In the genomic region with DNA sequence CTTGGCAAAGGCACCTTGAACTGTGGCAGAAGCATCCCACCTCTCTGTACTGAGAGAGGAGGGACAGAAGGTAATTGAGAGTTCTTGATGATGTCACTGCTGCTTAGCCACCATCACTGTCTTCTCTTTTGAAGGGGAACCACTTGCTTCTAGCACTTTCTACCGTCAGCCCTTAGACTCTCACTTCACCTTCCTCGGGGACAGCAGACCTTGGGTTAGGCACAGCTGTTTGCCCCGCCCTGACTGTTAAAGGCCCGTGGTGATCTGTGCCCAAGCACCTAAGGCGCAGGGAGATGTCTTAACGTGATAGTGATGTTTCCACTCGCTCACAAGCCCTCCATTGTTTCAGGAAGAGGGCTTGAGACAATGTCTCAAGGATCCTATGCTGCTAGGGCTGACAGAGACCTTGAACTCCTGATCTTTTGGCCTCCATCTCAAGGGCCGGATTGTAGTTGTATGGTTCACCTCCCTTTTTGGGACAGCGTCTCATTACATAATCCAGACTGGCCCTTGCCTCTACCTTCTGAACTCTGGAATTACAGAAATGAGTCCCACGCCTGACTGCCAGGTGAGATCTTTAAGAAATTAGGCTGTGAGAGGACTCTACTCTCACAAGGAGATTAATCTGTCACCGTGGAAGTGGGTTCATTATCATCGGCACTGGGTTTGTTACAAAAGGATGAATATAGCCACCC, we compare ENCODE assay signal across 20 mouse cellular contexts. TPM values are rescaled to one million over a fixed set of nuclear protein-coding genes. Genes with fewer than 3 reads are reported as not detected.
A peak's percentile ranks its signal among the peaks of the same experiment; 100 is the strongest.
DNase-seq lines count a peak whose midpoint lies in the region; TF ChIP-seq lines count a peak whose summit lies in the region.
"Had no signal": no experiment of that assay in that cellular context is flagged by ENCODE, and none has a peak within 500 bp of the region (broad histone marks: within the 10 kb centered on the region; RNA-seq: fewer than 3 reads in every experiment).

No protein-coding gene starts in this region.

- H3K79me2 ChIP-seq in CH12.LX (replicated peaks; ENCODE audit: control insufficient read depth, extremely low read depth, insufficient read depth, poor library complexity, severe bottlenecking), result no peaks in the 10 kb centered on the region

- no peaks in the 10 kb centered on the region for H3K27me3 ChIP-seq in CH12.LX (replicated peaks)
- no peaks in the 10 kb centered on the region for H3K27me3 ChIP-seq in splenic B cell, adult 2 months (ENCODE audit: control insufficient read depth, insufficient read depth, low read length, poor library complexity, severe bottlenecking)
- H3K27me3 ChIP-seq: embryonic facial prominence, embryonic 15.5 days; heart, embryonic 12.5 days; intestine, embryonic 15.5 days had no signal

- no peak overlapping the region for H3K4me3 ChIP-seq in CH12.LX (replicated peaks in 1 of 3; ENCODE audit: low read depth in 2 of 3, low read length in 2 of 3, poor library complexity in 1 of 3)
- H3K4me3 ChIP-seq: embryonic facial prominence, embryonic 15.5 days; erythroblast, embryonic 14.5 days; forebrain, embryonic 10.5 days; heart, adult 2 months; heart, embryonic 12.5 days; hindbrain, embryonic 10.5 days; intestine, embryonic 15.5 days had no signal

- no peak overlapping the region for H3K27ac ChIP-seq in CH12.LX (ENCODE audit: insufficient read depth, low read depth)
- H3K27ac ChIP-seq: embryonic facial prominence, embryonic 15.5 days; forebrain, embryonic 10.5 days; heart, adult 2 months; hindbrain, embryonic 10.5 days; hindbrain, embryonic 14.5 days; intestine, embryonic 15.5 days had no signal

- no peak overlapping the region for H3K4me2 ChIP-seq in CH12.LX (ENCODE audit: insufficient read depth, low read depth, poor library complexity, severe bottlenecking)
- H3K4me2 ChIP-seq: embryonic facial prominence, embryonic 15.5 days; heart, embryonic 12.5 days; hindbrain, embryonic 14.5 days; intestine, embryonic 15.5 days had no signal

- H3K36me3 ChIP-seq in CH12.LX (replicated peaks in 1 of 2; ENCODE audit: control insufficient read depth in 1 of 2, insufficient read depth in 1 of 2, low read length in 1 of 2), result no peaks in the 10 kb centered on the region
- H3K36me3 ChIP-seq in splenic B cell, adult 2 months (ENCODE audit: control insufficient read depth, insufficient read depth, low read length, poor library complexity, severe bottlenecking), result no peaks in the 10 kb centered on the region
- H3K36me3 ChIP-seq: embryonic facial prominence, embryonic 15.5 days; forebrain, embryonic 10.5 days; heart, embryonic 12.5 days; hindbrain, embryonic 10.5 days; intestine, embryonic 15.5 days had no signal

- no peak for TF ChIP-seq EP300 in CH12.LX (IDR thresholded peaks at IDR 0.05; ENCODE audit: low read length)

- in situ Hi-C loops in CH12.LX (cut with MboI; ENCODE audit: low pct_ligation_motif_present, low pct_unique_long_range_greater_than_20kb, low sequenced_read_pairs), result no loop called here

- H3K4me1 ChIP-seq in CH12.LX (ENCODE audit: control insufficient read depth in 1 of 2, insufficient read depth in 2 of 2), result peaks cover 4 to 18% of the 10 kb centered on the region in 2 experiments
- H3K4me1 ChIP-seq: embryonic facial prominence, embryonic 15.5 days; forebrain, embryonic 10.5 days; hindbrain, embryonic 10.5 days; intestine, embryonic 15.5 days had no signal

- H3K9ac ChIP-seq in CH12.LX (ENCODE audit: insufficient read depth, low read depth), result no peak overlapping the region
- H3K9ac ChIP-seq: embryonic facial prominence, embryonic 15.5 days; heart, embryonic 12.5 days; hindbrain, embryonic 14.5 days; intestine, embryonic 15.5 days had no signal

- TF ChIP-seq CTCF in CH12.LX (conservative IDR thresholded peaks at IDR 0.05 in 1 of 2, IDR thresholded peaks at IDR 0.05 in 1 of 2; ENCODE audit: low read depth in 2 of 2, low read length in 2 of 2), result no peak

- TF ChIP-seq POLR2A in CH12.LX (IDR thresholded peaks at IDR 0.05; ENCODE audit: low read depth, low read length), result no peak

- no peaks in the 10 kb centered on the region for H3K9me3 ChIP-seq in CH12.LX (replicated peaks; ENCODE audit: low read length)
- H3K9me3 ChIP-seq: embryonic facial prominence, embryonic 15.5 days; forebrain, embryonic 10.5 days; heart, embryonic 12.5 days; hindbrain, embryonic 10.5 days; intestine, embryonic 15.5 days had no signal

- no peak for TF ChIP-seq RAD21 in CH12.LX (IDR thresholded peaks at IDR 0.05; ENCODE audit: low read depth, low read length)

- dilution Hi-C loops in CH12.LX (cut with MboI; ENCODE audit: extremely low pct_ligation_motif_present, extremely low pct_unique_long_range_greater_than_20kb, low sequenced_read_pairs), result no loop called here

- peak; percentile 23 to 38 for DNase-seq in kidney, adult 8-10 months
- DNase-seq in kidney, postnatal 10 days, result no peak
- DNase-seq in CH12.LX (ENCODE audit: extremely low read depth) (peak; percentile 34), ES-CJ7 (ENCODE audit: low read depth, low spot score) (peak; percentile 57)
- DNase-seq in splenic B cell, adult 2 months (ENCODE audit: low read depth, low spot score), result peak; percentile 18
- no peak for DNase-seq in adrenal gland, adult 2 months
- no peak for DNase-seq in gastrocnemius, postnatal 4 days (ENCODE audit: low spot score in 2 of 2)
- DNase-seq: adrenal gland, postnatal 25 days; cerebellum, adult 18-20 months; cerebellum, adult 9-11 months; cerebellum, postnatal 36 days; embryo, embryonic 11 days; heart, adult 2 months had no signal

TF ChIP-seq in CH12.LX, 34 proteins besides CTCF, POLR2A, EP300 and RAD21:
- TF ChIP-seq MEF2A (IDR thresholded peaks at IDR 0.05; ENCODE audit: borderline replicate concordance, low read depth, low read length) (no peak), HCFC1 (IDR thresholded peaks at IDR 0.05; ENCODE audit: low read depth, low read length) (no peak), USF2 (conservative IDR thresholded peaks at IDR 0.05; ENCODE audit: low read depth, low read length) (no peak), POLR2AphosphoS2 (IDR thresholded peaks at IDR 0.05; ENCODE audit: low read depth, low read length) (no peak), E2F4 (IDR thresholded peaks at IDR 0.05; ENCODE audit: insufficient replicate concordance, low read depth, low read length) (no peak), MAFK (IDR thresholded peaks at IDR 0.05; ENCODE audit: insufficient replicate concordance, low read length) (no peak), ZNF384 (IDR thresholded peaks at IDR 0.05; ENCODE audit: low read depth, low read length) (no peak), JUN (IDR thresholded peaks at IDR 0.05; ENCODE audit: insufficient read depth, low read depth, low read length) (no peak), MXI1 (IDR thresholded peaks at IDR 0.05; ENCODE audit: low read depth, low read length) (no peak), USF1 (IDR thresholded peaks at IDR 0.05; ENCODE audit: low read depth, low read length) (no peak), GABPA (IDR thresholded peaks at IDR 0.05; ENCODE audit: insufficient replicate concordance, low read depth, low read length) (no peak), ZC3H11A (IDR thresholded peaks at IDR 0.05; ENCODE audit: low read depth, low read length) (no peak), ETS1 (conservative IDR thresholded peaks at IDR 0.05; ENCODE audit: low read depth, low read length) (no peak), MYC (IDR thresholded peaks at IDR 0.05; ENCODE audit: low read depth, low read length) (no peak), SMC3 (IDR thresholded peaks at IDR 0.05; ENCODE audit: low read depth, low read length) (no peak), NRF1 (IDR thresholded peaks at IDR 0.05; ENCODE audit: low read depth, low read length) (no peak), NELFE (IDR thresholded peaks at IDR 0.05; ENCODE audit: low read depth, low read length) (no peak), MAX (IDR thresholded peaks at IDR 0.05; ENCODE audit: low read length) (no peak), TBP (conservative IDR thresholded peaks at IDR 0.05; ENCODE audit: low read depth, low read length) (no peak)

RNA-seq across cellular contexts. Expression of a gene that starts 9.5 kb away (rescaled TPM):
- total RNA-seq in CH12.LX (2012; rRNA removed), result 79.3 and 100 TPM in 2 replicates
- total RNA-seq in CH12.LX (2014; rRNA removed), result 80.0 and 90.7 TPM in 2 replicates
- 111 and 119 TPM in 2 replicates for polyA plus RNA-seq in CH12.LX (2012; ENCODE audit: insufficient read length, low read depth)
- total RNA-seq in adrenal gland, adult 2 months (2021), result 10 to 100 TPM; 33.2 to 33.7 TPM
- polyA plus RNA-seq in adrenal gland, adult 2 months (2012; rRNA removed), result 1.5 and 3.2 TPM in 2 replicates
- total RNA-seq in gastrocnemius, postnatal 4 days (2021), result 10 to 100 TPM; 10.5 to 14.6 TPM

RNA-seq across cellular contexts. Expression of a gene that starts 36.7 kb away (rescaled TPM):
- total RNA-seq in CH12.LX (2012; rRNA removed) (53.9 and 54.5 TPM in 2 replicates), CH12.LX (2014; rRNA removed) (107 and 143 TPM in 2 replicates)
- polyA plus RNA-seq in CH12.LX (2012; ENCODE audit: insufficient read length, low read depth), result 136 and 140 TPM in 2 replicates
- 100 to 1,000 TPM; 171 to 185 TPM for total RNA-seq in adrenal gland, adult 2 months (2021)
- polyA plus RNA-seq in adrenal gland, adult 2 months (2012; rRNA removed), result 6.9 and 8.2 TPM in 2 replicates
- 100 to 1,000 TPM; 128 to 136 TPM for total RNA-seq in gastrocnemius, postnatal 4 days (2021)

Comparison
In these comparisons a context has a peak if more than half of its experiments do, and no peak if none do; other contexts are left out.
1. DNase-seq: peak in kidney, adult 8-10 months (2 of 2), CH12.LX (single experiment), ES-CJ7 (single experiment) and splenic B cell, adult 2 months (single experiment); none in kidney, postnatal 10 days (single experiment), adrenal gland, adult 2 months (single experiment) and gastrocnemius, postnatal 4 days (0 of 2).